Mouse (Mus musculus): ENCODE results near the gene Pip4k2b. TPM values are rescaled to one million over a fixed set of nuclear protein-coding genes. Genes with fewer than 3 reads are reported as not detected.

Gene Pip4k2b
- polyA plus RNA-seq, 1 experiment from 2014 or later: 2.3 TPM

DNA sequence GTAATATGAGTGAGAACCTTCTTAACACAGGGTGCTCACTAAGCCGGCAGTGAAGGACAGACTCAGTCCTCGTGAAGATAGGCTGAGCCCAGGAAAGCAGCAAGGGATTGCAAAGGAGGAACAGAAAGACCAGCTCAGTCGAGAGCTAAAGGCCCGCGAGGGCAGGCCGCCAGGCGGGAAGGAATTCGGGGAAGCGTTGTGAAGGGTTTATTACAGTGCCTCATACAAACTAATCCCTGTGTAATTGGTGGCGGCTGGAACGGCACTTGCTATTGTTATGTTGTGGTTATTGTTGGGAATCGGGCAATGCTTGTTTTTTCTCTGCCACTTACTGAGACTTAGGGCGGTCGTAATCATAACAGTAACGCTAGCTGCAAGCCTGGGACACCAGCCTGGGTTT lies 67.1 kb downstream of the Pip4k2b start:
- no peaks in the 10 kb centered on the region for H3K9me3 ChIP-seq (ENCODE audit: low read depth, low read length)
- ATAC-seq (ENCODE audit: insufficient read depth): no peak
- peak; percentile 47 for DNase-seq
- H3K27me3 ChIP-seq (ENCODE audit: insufficient read depth, low read length): no peaks in the 10 kb centered on the region
- H3K4me2 ChIP-seq: no peak overlapping the region
- H3K4me1 ChIP-seq (ENCODE audit: insufficient read depth): 0 out of 2 replicates have a peak, but pooled peaks cover 3% of the 10 kb centered on the region
- TF ChIP-seq CTCF (IDR thresholded peaks at IDR 0.05; ENCODE audit: low read depth): no peak
- H3K4me3 ChIP-seq (ENCODE audit: low read depth, low read length): no peak overlapping the region
- WGBS: 65% methylated on average over 15 of the region's 15 CpGs
- H3K9ac ChIP-seq: no peak overlapping the region
- H3K27ac ChIP-seq (ENCODE audit: low read depth): no peak overlapping the region
- H3K36me3 ChIP-seq (ENCODE audit: insufficient read depth): peaks cover 97% of the 10 kb centered on the region

- no peak overlapping the region for H3K4me2 ChIP-seq
- no peak overlapping the region for H3K4me3 ChIP-seq (ENCODE audit: low read depth, low read length)
- no peak for DNase-seq
- H3K4me1 ChIP-seq (ENCODE audit: insufficient read depth): 0 out of 2 replicates have a peak, but pooled peaks cover 3% of the 10 kb centered on the region
- no peak for TF ChIP-seq CTCF (IDR thresholded peaks at IDR 0.05; ENCODE audit: low read depth)
- no peaks in the 10 kb centered on the region for H3K27me3 ChIP-seq (ENCODE audit: insufficient read depth, low read length)
- H3K27ac ChIP-seq (ENCODE audit: low read depth): peak overlapping the region; percentile 27; the same call in 1 of the 2 replicates
- ATAC-seq (ENCODE audit: insufficient read depth): peak; percentile 18; the same call in 1 of the 2 replicates
- peaks cover 98% of the 10 kb centered on the region for H3K36me3 ChIP-seq (ENCODE audit: insufficient read depth)
- no peak overlapping the region; the same call in 1 of the 2 replicates for H3K9ac ChIP-seq
- 68% methylated on average over 15 of the region's 15 CpGs for WGBS
- no peaks in the 10 kb centered on the region for H3K9me3 ChIP-seq (ENCODE audit: low read depth, low read length)
Observed at GRCm38 (mm10) chr11:97676050-97676754, 68.3 kb downstream of the Pip4k2b start.

GRCm38 (mm10) chr11:97673148-97673547 lies 71.4 kb downstream of the Pip4k2b start:
- no peaks in the 10 kb centered on the region for H3K27me3 ChIP-seq (ENCODE audit: insufficient read depth, low read length)
- H3K9me3 ChIP-seq (ENCODE audit: low read depth, low read length): no peaks in the 10 kb centered on the region
- peaks cover 13% of the 10 kb centered on the region for H3K4me1 ChIP-seq (ENCODE audit: insufficient read depth)
- H3K27ac ChIP-seq (ENCODE audit: low read depth): no peak overlapping the region
- H3K4me2 ChIP-seq: no peak overlapping the region
- 74% methylated on average over 11 of the region's 11 CpGs for WGBS
- DNase-seq: no peak
- H3K4me3 ChIP-seq (ENCODE audit: low read depth, low read length): no peak overlapping the region
- ATAC-seq (ENCODE audit: insufficient read depth): no peak
- H3K36me3 ChIP-seq (ENCODE audit: insufficient read depth): peaks cover 97% of the 10 kb centered on the region
- TF ChIP-seq CTCF (IDR thresholded peaks at IDR 0.05; ENCODE audit: low read depth): no peak
- H3K9ac ChIP-seq: no peak overlapping the region

DNA sequence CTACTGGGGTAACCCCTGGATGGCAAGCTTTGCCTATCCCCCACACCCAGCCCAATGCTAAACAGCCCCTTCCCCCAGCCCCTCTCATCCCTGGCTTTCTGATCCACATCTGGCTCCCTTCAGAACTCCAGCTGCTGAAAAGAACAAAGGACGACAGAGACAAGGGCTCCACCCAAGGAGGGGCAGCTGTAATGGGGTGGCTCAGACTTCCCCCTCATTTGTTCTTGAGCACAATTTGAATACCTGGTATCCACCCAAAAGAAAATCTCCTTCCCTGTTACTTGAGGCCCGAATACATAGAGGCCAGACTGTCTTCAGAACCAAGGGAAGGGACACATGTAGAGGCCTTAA lies 73.4 kb downstream of the Pip4k2b start:
- Histone ChIP-seq H3K4me1 (ENCODE audit: insufficient read depth) (peaks cover 13% of the 10 kb centered on the region), H3K36me3 (ENCODE audit: insufficient read depth) (peaks cover 95% of the 10 kb centered on the region), H3K4me3 (ENCODE audit: low read depth, low read length) (no peak overlapping the region), H3K27me3 (ENCODE audit: insufficient read depth, low read length) (no peaks in the 10 kb centered on the region), H3K9me3 (ENCODE audit: low read depth, low read length) (no peaks in the 10 kb centered on the region), H3K27ac (ENCODE audit: low read depth) (no peak overlapping the region), H3K4me2 (no peak overlapping the region), H3K9ac (no peak overlapping the region)
- ATAC-seq (ENCODE audit: insufficient read depth) (no peak), DNase-seq (no peak)
- no peak for TF ChIP-seq CTCF (IDR thresholded peaks at IDR 0.05; ENCODE audit: low read depth)
- 65% methylated on average over 2 of the region's 2 CpGs for WGBS

GRCm38 (mm10) chr11:97670234-97671176 lies 74.0 kb downstream of the Pip4k2b start:
- no peak overlapping the region for H3K4me3 ChIP-seq (ENCODE audit: low read depth, low read length)
- peaks cover 93% of the 10 kb centered on the region for H3K36me3 ChIP-seq (ENCODE audit: insufficient read depth)
- H3K4me1 ChIP-seq (ENCODE audit: insufficient read depth): peaks cover 13% of the 10 kb centered on the region
- peak; percentile 25; the same call in 1 of the 2 replicates for TF ChIP-seq CTCF (IDR thresholded peaks at IDR 0.05; ENCODE audit: low read depth)
- H3K4me2 ChIP-seq: 0 out of 2 replicates have a peak overlapping the region, but pooled peaks have one; percentile 33
- H3K27me3 ChIP-seq (ENCODE audit: insufficient read depth, low read length): no peaks in the 10 kb centered on the region
- H3K27ac ChIP-seq (ENCODE audit: low read depth): peak overlapping the region; percentile 67; the same call in 1 of the 2 replicates
- ATAC-seq (ENCODE audit: insufficient read depth) (no peak), DNase-seq (no peak)
- no peaks in the 10 kb centered on the region for H3K9me3 ChIP-seq (ENCODE audit: low read depth, low read length)
- H3K9ac ChIP-seq: no peak overlapping the region
- 38% methylated on average over 13 of the region's 13 CpGs for WGBS

- WGBS: 6% methylated on average over 6 of the region's 6 CpGs
- H3K36me3 ChIP-seq (ENCODE audit: insufficient read depth): peaks cover 86% of the 10 kb centered on the region
- no peak for TF ChIP-seq CTCF (IDR thresholded peaks at IDR 0.05; ENCODE audit: low read depth)
- no peak overlapping the region for H3K9ac ChIP-seq
- ATAC-seq (ENCODE audit: insufficient read depth) (peak; percentile 62; the same call in 1 of the 2 replicates), DNase-seq (peak; percentile 88)
- no peaks in the 10 kb centered on the region for H3K27me3 ChIP-seq (ENCODE audit: insufficient read depth, low read length)
- H3K9me3 ChIP-seq (ENCODE audit: low read depth, low read length): no peaks in the 10 kb centered on the region
- H3K4me2 ChIP-seq: peak overlapping the region; percentile 33; the same call in 1 of the 2 replicates
- H3K27ac ChIP-seq (ENCODE audit: low read depth): peak overlapping the region; percentile 67; the same call in 1 of the 2 replicates
- no peak overlapping the region for H3K4me3 ChIP-seq (ENCODE audit: low read depth, low read length)
- H3K4me1 ChIP-seq (ENCODE audit: insufficient read depth): peaks cover 16% of the 10 kb centered on the region
Observed at GRCm38 (mm10) chr11:97669829-97670228, 74.7 kb downstream of the Pip4k2b start.
